Mouse (Mus musculus) heart, postnatal 0 days (tissue): Measurements from ENCODE around the gene Hist1h2bn. TPM values are rescaled to one million over a fixed set of nuclear protein-coding genes. Genes with fewer than 3 reads are reported as not detected.
"Not testable (repeated sequence)": the region's sequence is repeated elsewhere in the genome, so short reads cannot be mapped to it uniquely, and the experiment has no call there.

Experiments used
- ATAC-seq: fragments of 200-750 bp; cut with Nextera tagmentation; 2 replicates; pipeline ENCODE4 v1.8.0; 2017; ENCODE audit warnings: low read depth, moderate number of reproducible peaks, moderate library complexity; ENCODE audit not compliant: insufficient read depth
- DNase-seq: peaks from one replicate; pipeline ENCODE4 v3.0.0-alpha.2; 2016; ENCODE audit warnings: low spot score
- H3K27ac ChIP-seq: fragments of 300-500 bp; sonication (generic); 2 replicates; pipeline ENCODE4 v1.5.1; 2014; ENCODE audit warnings: low read depth, mild to moderate bottlenecking
- H3K27me3 ChIP-seq: fragments of 300-500 bp; sonication (generic); 2 replicates; pipeline ENCODE4 v1.6.1; 2014; ENCODE audit warnings: low read length, mixed read lengths; ENCODE audit not compliant: control insufficient read depth, insufficient read depth
- H3K36me3 ChIP-seq: fragments of 300-500 bp; sonication (generic); replicated peaks from 2 replicates; pipeline ENCODE4 v1.6.1; 2014; ENCODE audit warnings: low read length, mixed read lengths; ENCODE audit not compliant: control insufficient read depth, insufficient read depth
- H3K4me1 ChIP-seq: fragments of 300-500 bp; sonication (generic); 2 replicates; pipeline ENCODE4 v1.6.1; 2014; ENCODE audit warnings: antibody characterized with exemption; ENCODE audit not compliant: control insufficient read depth, insufficient read depth
- H3K4me2 ChIP-seq: fragments of 300-500 bp; sonication (generic); 2 replicates; pipeline ENCODE4 v1.6.1; 2014; ENCODE audit warnings: low read depth, mild to moderate bottlenecking, low read length, moderate library complexity
- H3K4me3 ChIP-seq: fragments of 300-500 bp; sonication (generic); 2 replicates; pipeline ENCODE4 v1.5.1; 2014; ENCODE audit warnings: low read depth, low read length
- H3K9ac ChIP-seq: fragments of 300-500 bp; sonication (generic); replicated peaks from 2 replicates; pipeline ENCODE4 v1.6.1; 2014; ENCODE audit warnings: low read depth, low read length, mixed read lengths
- H3K9me3 ChIP-seq: fragments of 300-500 bp; sonication (generic); replicated peaks from 2 replicates; pipeline ENCODE4 v1.6.1; 2016; ENCODE audit warnings: low read length; ENCODE audit not compliant: control insufficient read depth
- CTCF ChIP-seq: IDR thresholded peaks from 2 replicates; pipeline ENCODE4 v1.5.1; 2016; ENCODE audit warnings: antibody characterized with exemption, control low read depth, low read depth
- EP300 ChIP-seq: IDR thresholded peaks from 2 replicates; pipeline ENCODE4 v1.6.1; 2016; ENCODE audit warnings: antibody characterized with exemption, low read depth
- WGBS: fragments of 180-500 bp; shearing (Covaris S2); extraction: QIAGEN DNeasy Blood & Tissue Kit; methylation state at CpG from one replicate; pipeline ENCODE4 v1.1.7; 2014; 5-methylcytosine and 5-hydroxymethylcytosine counted together
- polyA plus RNA-seq: library from polyadenylated mRNA; unstranded; fragments of >200 nt; fragmentation: Nextera tagmentation; extraction: Ambion mirVana; gene quantifications from 2 replicates; pipeline ENCODE4 v1.2.1, GENCODE M21; 2015
- total RNA-seq: library from RNA; depleted of rRNA; stranded (reverse); fragments of >200 nt; gene quantifications from 2 replicates; pipeline ENCODE4 v1.2.3, GENCODE M21; 2014; ENCODE audit warnings: low replicate concordance

The Hist1h2bn gene
- total and polyA plus RNA-seq, 2 experiments from 2014 or later, result 0.94 to 1,692 TPM

- DNase-seq, result no peak
- Histone ChIP-seq H3K27me3 (no peaks in the 10 kb centered on the region), H3K36me3 (no peaks in the 10 kb centered on the region), H3K9me3 (no peaks in the 10 kb centered on the region), H3K9ac (no peak overlapping the region), H3K4me3 (no peak overlapping the region), H3K4me2 (no peak overlapping the region), H3K4me1 (no peaks in the 10 kb centered on the region), H3K27ac (no peak overlapping the region)
- TF ChIP-seq EP300, result no peak
- TF ChIP-seq CTCF, result no peak
- no peak for ATAC-seq
- 47% methylated on average over 11 of the region's 11 CpGs for WGBS
Measured at GRCm38 (mm10) chr13:21727948-21728572, 25.9 kb upstream of the Hist1h2bn start.

- Histone ChIP-seq H3K27me3 (no peaks in the 10 kb centered on the region), H3K27ac (no peak overlapping the region), H3K4me1 (no peaks in the 10 kb centered on the region), H3K9ac (no peak overlapping the region), H3K4me3 (no peak overlapping the region), H3K36me3 (no peaks in the 10 kb centered on the region), H3K9me3 (no peaks in the 10 kb centered on the region), H3K4me2 (no peak overlapping the region)
- no peak for DNase-seq
- WGBS, result 52% methylated on average over 1 of the region's 1 CpGs
- ATAC-seq, result no peak
- no peak for TF ChIP-seq CTCF
- TF ChIP-seq EP300, result no peak
Measured at GRCm38 (mm10) chr13:21729544-21729943, 24.4 kb upstream of the Hist1h2bn start.

- no peak for ATAC-seq
- WGBS, result 84% methylated on average over 5 of the region's 5 CpGs
- Histone ChIP-seq H3K4me1 (no peaks in the 10 kb centered on the region), H3K4me2 (no peak overlapping the region), H3K27ac (no peak overlapping the region), H3K27me3 (no peaks in the 10 kb centered on the region), H3K4me3 (no peak overlapping the region), H3K9ac (no peak overlapping the region), H3K9me3 (no peaks in the 10 kb centered on the region), H3K36me3 (no peaks in the 10 kb centered on the region)
- TF ChIP-seq EP300, result no peak
- no peak for TF ChIP-seq CTCF
- DNase-seq, result no peak
Measured at GRCm38 (mm10) chr13:21733466-21733865, 20.5 kb upstream of the Hist1h2bn start.

GRCm38 (mm10) chr13:21734010-21734905 is 19.7 kb upstream of the Hist1h2bn start:
- H3K9me3 ChIP-seq, result no peaks in the 10 kb centered on the region
- no peaks in the 10 kb centered on the region for H3K27me3 ChIP-seq
- peak overlapping the region; percentile 59 for H3K9ac ChIP-seq
- peak overlapping the region; percentile 61 for H3K4me2 ChIP-seq
- ATAC-seq (peak; percentile 74), DNase-seq (peak; percentile 92)
- under 1% methylated on average over 21 of the region's 21 CpGs for WGBS
- peak overlapping the region; percentile 52 for H3K4me3 ChIP-seq
- H3K27ac ChIP-seq, result peak overlapping the region; percentile 77
- no peaks in the 10 kb centered on the region for H3K4me1 ChIP-seq
- H3K36me3 ChIP-seq, result no peaks in the 10 kb centered on the region
- TF ChIP-seq EP300 (no peak), CTCF (peak; percentile 86)

GRCm38 (mm10) chr13:21734906-21735767 is 18.8 kb upstream of the Hist1h2bn start, which contains the start of gene Hist1h4j:
Hist1h4j (plus strand) TSS chr13:21735064.
- H3K27me3 ChIP-seq, H3K36me3 ChIP-seq, H3K9me3 ChIP-seq, H3K4me1 ChIP-seq: not testable (repeated sequence)
- Histone ChIP-seq H3K27ac (peak within 1 kb of the TSS; percentile 77), H3K4me3 (peak within 1 kb of the TSS; percentile 52), H3K9ac (peak within 1 kb of the TSS; percentile 59), H3K4me2 (peak within 1 kb of the TSS; percentile 61)
- ATAC-seq (peak; percentile 82), DNase-seq (peak; percentile 70)
- under 1% methylated on average over 31 of the region's 56 CpGs for WGBS
